Mouse (Mus musculus) midbrain, embryonic 16.5 days (tissue): ENCODE data around the gene Mief2. TPM values are rescaled to one million over a fixed set of nuclear protein-coding genes. Genes with fewer than 3 reads are reported as not detected.
A peak's percentile ranks its signal among the peaks of the same experiment; 100 is the strongest.

ENCODE experiments used
- ATAC-seq: fragments of 200-750 bp; cut with Nextera tagmentation; 2 replicates; pipeline ENCODE4 v1.8.0; 2017; ENCODE audit warnings: moderate TSS enrichment
- H3K27ac ChIP-seq: fragments of 300-500 bp; sonication (generic); 2 replicates; pipeline ENCODE4 v1.5.1; 2014; ENCODE audit warnings: mild to moderate bottlenecking, low read length, mixed read lengths
- H3K27me3 ChIP-seq: fragments of 300-500 bp; sonication (generic); 2 replicates; pipeline ENCODE4 v1.6.1; 2014; ENCODE audit warnings: low read depth, low read length, mixed read lengths; ENCODE audit not compliant: control insufficient read depth, insufficient read depth
- H3K36me3 ChIP-seq: fragments of 300-500 bp; sonication (generic); 2 replicates; pipeline ENCODE4 v1.6.1; 2014; ENCODE audit warnings: mild to moderate bottlenecking, low read length, moderate library complexity, mixed read lengths; ENCODE audit not compliant: control insufficient read depth, insufficient read depth
- H3K4me1 ChIP-seq: fragments of 300-500 bp; sonication (generic); 2 replicates; pipeline ENCODE4 v1.6.1; 2014; ENCODE audit warnings: mild to moderate bottlenecking, low read length, mixed read lengths; ENCODE audit not compliant: control insufficient read depth, insufficient read depth
- H3K4me2 ChIP-seq: fragments of 300-500 bp; sonication (generic); 2 replicates; pipeline ENCODE4 v1.6.1; 2014; ENCODE audit warnings: mild to moderate bottlenecking, low read length, mixed read lengths
- H3K4me3 ChIP-seq: fragments of 300-500 bp; sonication (generic); 2 replicates; pipeline ENCODE4 v1.5.1; 2014; ENCODE audit warnings: low read depth, mild to moderate bottlenecking, low read length, moderate library complexity, mixed read lengths
- H3K9ac ChIP-seq: fragments of 300-500 bp; sonication (generic); 2 replicates; pipeline ENCODE4 v1.6.1; 2014; ENCODE audit warnings: low read depth, low read length, mixed read lengths
- H3K9me3 ChIP-seq: fragments of 300-500 bp; sonication (generic); replicated peaks from 2 replicates; pipeline ENCODE4 v1.6.1; 2014; ENCODE audit warnings: mild to moderate bottlenecking, low read length, mixed read lengths; ENCODE audit not compliant: control insufficient read depth, poor library complexity, severe bottlenecking
- WGBS: fragments of 180-500 bp; shearing (Covaris S2); extraction: QIAGEN DNeasy Blood & Tissue Kit; methylation state at CpG from one replicate; pipeline ENCODE4 v1.1.7; 2014; 5-methylcytosine and 5-hydroxymethylcytosine counted together
- microRNA-seq: library from miRNA; unstranded; fragments of <30 nt; microRNA quantifications from one replicate; pipeline ENCODE4, GENCODE M21; 2017
- polyA plus RNA-seq: library from polyadenylated mRNA; unstranded; fragments of >200 nt; fragmentation: Nextera tagmentation; extraction: Ambion mirVana; gene quantifications from 2 replicates; pipeline ENCODE4 v1.2.1, GENCODE M21; 2015

Mief2 gene
- polyA plus RNA-seq, 1 experiment from 2014 or later: 24.6 TPM

- Histone ChIP-seq H3K9me3 (no peaks in the 10 kb centered on the region), H3K4me1 (peaks cover 67% of the 10 kb centered on the region), H3K4me2 (peak overlapping the region; percentile 40), H3K27ac (no peak overlapping the region), H3K27me3 (no peaks in the 10 kb centered on the region), H3K9ac (no peak overlapping the region), H3K4me3 (no peak overlapping the region), H3K36me3 (peaks cover 11% of the 10 kb centered on the region)
- 93% methylated on average over 10 of the region's 10 CpGs for WGBS
- ATAC-seq: no peak
Measured at GRCm38 (mm10) chr11:60779673-60780189, 51.5 kb downstream of the Mief2 start.

Small RNA genes within 50 kb of the gene (microRNA-seq; reads per million reads assigned to microRNA genes)
- 1.4 reads per million for gene Mir5100

Other genes with a start within 250 kb of the Mief2 start
- gene Alkbh5, start 192.0 kb upstream of the Mief2 start, polyA plus RNA-seq: 20.3 and 22.6 TPM in 2 replicates
- gene Llgl1, start 28.7 kb upstream of the Mief2 start, polyA plus RNA-seq: 44.4 and 46.8 TPM in 2 replicates
- 78.5 and 79.2 TPM in 2 replicates for gene Flii, start 1.1 kb upstream of the Mief2 start, polyA plus RNA-seq
- gene Top3a, start 49.0 kb downstream of the Mief2 start, polyA plus RNA-seq: 8.0 and 8.4 TPM in 2 replicates
- 6.0 and 6.4 TPM in 2 replicates for gene Smcr8, start 49.1 kb downstream of the Mief2 start, polyA plus RNA-seq
- gene Shmt1, start 83.3 kb downstream of the Mief2 start, polyA plus RNA-seq: 4.2 and 5.5 TPM in 2 replicates
- 32.3 and 33.5 TPM in 2 replicates for gene Dhrs7b, start 102.2 kb downstream of the Mief2 start, polyA plus RNA-seq
- gene Tmem11, start 150.9 kb downstream of the Mief2 start, polyA plus RNA-seq: 53.5 and 54.5 TPM in 2 replicates
- gene Natd1, start 186.4 kb downstream of the Mief2 start, polyA plus RNA-seq: 24.9 and 26.5 TPM in 2 replicates
- 27.1 and 29.5 TPM in 2 replicates for gene Map2k3, start 203.6 kb downstream of the Mief2 start, polyA plus RNA-seq